Mouse (Mus musculus): ENCODE results near the gene Etv6.

- no peak for TF ChIP-seq CTCF (IDR thresholded peaks at IDR 0.05; ENCODE audit: low read depth)
- TF ChIP-seq EP300 (IDR thresholded peaks at IDR 0.05; ENCODE audit: low read depth): no peak
Measured at GRCm38 (mm10) chr6:134027022-134027421, 8.5 kb upstream of the Etv6 start.
